Mouse (Mus musculus): ENCODE measurements at regions not wholly inside any gene's neighbourhood (a gene's known extent, or its start where the extent isn't known, plus 50 kb on each side); places are given as distances from the start of the nearest gene placed in this dataset.

DNA sequence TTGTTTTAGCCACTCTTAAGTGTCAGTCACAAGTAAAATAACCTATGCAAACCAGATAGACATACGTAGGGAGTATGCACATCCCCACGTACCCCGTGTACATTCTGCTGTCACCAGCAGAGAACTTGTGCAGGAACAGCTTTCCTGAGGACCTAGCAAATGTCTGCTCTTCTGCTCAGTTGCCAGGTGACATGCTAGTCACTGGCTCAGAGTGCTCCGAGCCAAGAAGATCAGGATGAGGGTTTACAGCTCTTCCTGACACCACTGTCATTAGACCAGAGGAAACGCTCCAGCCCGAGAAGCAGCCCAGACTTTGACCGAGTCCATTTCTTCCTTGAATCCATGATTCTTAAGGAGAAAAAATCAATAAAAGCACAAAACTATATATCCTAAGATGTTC is 115.5 kb upstream of the Lpp start:
- TF ChIP-seq CTCF (IDR thresholded peaks at IDR 0.05; ENCODE audit: low read depth) (no peak), EP300 (IDR thresholded peaks at IDR 0.05; ENCODE audit: low read depth) (no peak)

All from heart, postnatal 0 days (tissue).